Mouse (Mus musculus) left cerebral cortex, adult 6 months (tissue): ENCODE data around the gene Adck2. TPM values are rescaled to one million over a fixed set of nuclear protein-coding genes. Genes with fewer than 3 reads are reported as not detected.

ENCODE experiments used
- long read RNA-seq, 2 experiments: library from polyadenylated mRNA; unstranded; transcript quantifications; one replicate each; pipeline ENCODE4 v2.0.0; 2019 to 2020
- polyA plus RNA-seq: library from polyadenylated mRNA; unstranded; fragments of <200 nt; fragmentation: Nextera tagmentation; gene quantifications from 2 replicates; pipeline ENCODE4 v1.2.3, GENCODE M21; 2021

Gene Adck2
- 15.3 and 20.1 TPM in 2 replicates for polyA plus RNA-seq
- long read RNA-seq, experiment 1, transcript Adck2-204 (8 exons, 3,542 nt), result major isoform, 119 of 136 reads
- long read RNA-seq, experiment 1, partial matches to known transcripts, result 4 of 136 reads
- long read RNA-seq, experiment 1, other reads (novel, unspliced or antisense), result 13 of 136 reads
- long read RNA-seq, experiment 2, transcript Adck2-204 (8 exons, 3,542 nt), result major isoform, 16 of 23 reads
- long read RNA-seq, experiment 2, partial matches to known transcripts, result 5 of 23 reads
- long read RNA-seq, experiment 2, other reads (novel, unspliced or antisense), result 2 of 23 reads

GRCm38 (mm10) chr6:39573791-39574554 lies at the start of gene Adck2:
Adck2 (plus strand) TSS chr6:39573873.

DNA sequence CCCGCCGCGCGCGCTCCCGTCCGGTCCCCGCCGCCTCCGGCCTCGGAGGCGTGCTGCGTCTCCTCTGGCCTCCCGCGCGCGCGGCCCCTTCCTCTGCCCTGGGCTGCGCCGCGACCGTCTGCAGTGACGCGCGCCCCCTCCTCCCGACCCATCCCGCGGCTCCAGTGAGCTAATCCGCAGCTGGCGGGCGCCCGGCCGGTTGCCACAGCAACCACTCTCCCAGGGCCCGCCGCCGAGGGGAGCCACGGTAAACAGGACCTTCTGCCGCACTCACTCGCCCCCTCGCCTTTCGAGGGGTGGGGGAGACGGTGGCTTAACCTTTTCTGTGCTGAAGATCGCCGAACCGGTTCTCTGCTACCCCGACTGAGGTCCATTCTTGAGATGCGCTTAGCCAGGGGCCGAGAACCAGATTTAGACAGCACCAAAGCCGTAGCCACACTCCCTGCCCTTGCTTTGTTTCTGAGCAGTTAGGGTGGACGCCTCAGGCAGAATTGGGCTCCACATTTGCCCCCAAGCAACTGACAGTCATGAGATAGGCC lies 15.9 kb upstream of the Adck2 start, which contains the start of gene Dennd2a:
Gene Dennd2a (minus strand): TSS at position 145 of the 539 bp plus-strand sequence.

DNA sequence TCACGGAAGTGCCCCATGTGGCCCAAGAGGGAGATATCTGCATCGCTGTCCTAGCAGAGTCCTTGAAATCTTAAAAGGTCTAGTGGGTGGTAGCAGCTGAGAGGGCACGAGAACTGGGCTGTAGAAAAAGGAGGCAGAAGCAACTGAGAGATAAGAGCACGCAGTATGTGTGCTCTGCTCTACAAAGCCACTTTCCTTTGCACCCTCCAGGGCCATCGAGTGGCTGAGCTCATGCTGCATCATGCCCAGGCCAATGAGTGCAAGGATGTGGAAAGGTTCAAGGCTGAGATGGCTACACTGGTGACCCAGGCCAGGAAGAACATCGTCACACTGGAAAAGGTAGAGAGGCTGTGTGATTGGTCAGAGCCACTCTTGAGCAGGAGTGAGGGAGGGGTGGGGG lies 11.8 kb downstream of the Adck2 start, which contains the start of gene Gm42420:
Gene Gm42420 (plus strand): TSS at position 237 of the 400 bp plus-strand sequence.

GRCm38 (mm10) chr6:39592401-39593214 lies 18.9 kb downstream of the Adck2 start, which contains the start of gene Ndufb2:
Ndufb2 (plus strand) TSS chr6:39592574.

Other genes with a start within 250 kb of the Adck2 start
- gene Slc37a3, start 196.2 kb upstream of the Adck2 start, polyA plus RNA-seq, result 20.3 and 20.5 TPM in 2 replicates
- 0.17 and 0.24 TPM in 2 replicates for gene Rab19, start 192.7 kb upstream of the Adck2 start, polyA plus RNA-seq
- gene Mkrn1, start 153.4 kb upstream of the Adck2 start, polyA plus RNA-seq, result 64.6 and 103 TPM in 2 replicates
- gene Dennd2a, start 16.0 kb upstream of the Adck2 start, polyA plus RNA-seq, result 2.3 and 2.7 TPM in 2 replicates
- gene Gm42420, start 11.9 kb downstream of the Adck2 start, polyA plus RNA-seq, result not detected in 2 replicates
- gene Ndufb2, start 18.7 kb downstream of the Adck2 start, polyA plus RNA-seq, result 695 and 872 TPM in 2 replicates
- gene Braf, start 151.6 kb downstream of the Adck2 start, polyA plus RNA-seq, result 20.0 and 22.4 TPM in 2 replicates
- gene Mrps33, start 237.1 kb downstream of the Adck2 start, polyA plus RNA-seq, result 449 and 574 TPM in 2 replicates